Mouse (Mus musculus): Measurements from ENCODE around the gene Rcvrn. TPM values are rescaled to one million over a fixed set of nuclear protein-coding genes. Genes with fewer than 3 reads are reported as not detected.

The Rcvrn gene
- polyA plus RNA-seq, 1 experiment: not detected

GRCm38 (mm10) chr11:67712976-67713375 lies 17.9 kb downstream of the Rcvrn start:
- no peak for TF ChIP-seq POLR2A (IDR thresholded peaks at IDR 0.05; ENCODE audit: borderline replicate concordance, low read depth, low read length)
- no peak for TF ChIP-seq CTCF (IDR thresholded peaks at IDR 0.05; ENCODE audit: low read depth, low read length)
- Histone ChIP-seq H3K4me1 (ENCODE audit: control insufficient read depth, insufficient read depth, low read length) (0 out of 2 replicates have a peak, but pooled peaks cover 4% of the 10 kb centered on the region), H3K27ac (ENCODE audit: insufficient read depth, low read depth, low read length) (no peak overlapping the region), H3K4me3 (ENCODE audit: insufficient read depth, low read length) (no peak overlapping the region)

GRCm38 (mm10) chr11:67715382-67715781 lies 20.3 kb downstream of the Rcvrn start:
- Histone ChIP-seq H3K4me3 (ENCODE audit: insufficient read depth, low read length) (no peak overlapping the region), H3K27ac (ENCODE audit: insufficient read depth, low read depth, low read length) (no peak overlapping the region), H3K4me1 (ENCODE audit: control insufficient read depth, insufficient read depth, low read length) (0 out of 2 replicates have a peak, but pooled peaks cover 4% of the 10 kb centered on the region)
- TF ChIP-seq CTCF (IDR thresholded peaks at IDR 0.05; ENCODE audit: low read depth, low read length): no peak
- TF ChIP-seq POLR2A (IDR thresholded peaks at IDR 0.05; ENCODE audit: borderline replicate concordance, low read depth, low read length): no peak

- TF ChIP-seq CTCF (IDR thresholded peaks at IDR 0.05; ENCODE audit: low read depth, low read length): no peak
- TF ChIP-seq POLR2A (IDR thresholded peaks at IDR 0.05; ENCODE audit: borderline replicate concordance, low read depth, low read length): no peak
- H3K4me3 ChIP-seq (ENCODE audit: insufficient read depth, low read length): no peak overlapping the region
- no peaks in the 10 kb centered on the region for H3K4me1 ChIP-seq (ENCODE audit: control insufficient read depth, insufficient read depth, low read length)
- no peak overlapping the region for H3K27ac ChIP-seq (ENCODE audit: insufficient read depth, low read depth, low read length)
Observed at GRCm38 (mm10) chr11:67721485-67721884, 26.4 kb downstream of the Rcvrn start.

- TF ChIP-seq POLR2A (IDR thresholded peaks at IDR 0.05; ENCODE audit: borderline replicate concordance, low read depth, low read length): no peak
- TF ChIP-seq CTCF (IDR thresholded peaks at IDR 0.05; ENCODE audit: low read depth, low read length): no peak
- Histone ChIP-seq H3K4me1 (ENCODE audit: control insufficient read depth, insufficient read depth, low read length) (no peaks in the 10 kb centered on the region), H3K4me3 (ENCODE audit: insufficient read depth, low read length) (no peak overlapping the region), H3K27ac (ENCODE audit: insufficient read depth, low read depth, low read length) (no peak overlapping the region)
Observed at GRCm38 (mm10) chr11:67722399-67723156, 27.5 kb downstream of the Rcvrn start.

- TF ChIP-seq CTCF (IDR thresholded peaks at IDR 0.05; ENCODE audit: low read depth, low read length): no peak
- no peak for TF ChIP-seq POLR2A (IDR thresholded peaks at IDR 0.05; ENCODE audit: borderline replicate concordance, low read depth, low read length)
- Histone ChIP-seq H3K4me1 (ENCODE audit: control insufficient read depth, insufficient read depth, low read length) (no peaks in the 10 kb centered on the region), H3K4me3 (ENCODE audit: insufficient read depth, low read length) (no peak overlapping the region), H3K27ac (ENCODE audit: insufficient read depth, low read depth, low read length) (no peak overlapping the region)
Observed at GRCm38 (mm10) chr11:67723231-67724013, 28.3 kb downstream of the Rcvrn start.

GRCm38 (mm10) chr11:67727095-67727494 lies 32.0 kb downstream of the Rcvrn start:
- Histone ChIP-seq H3K4me3 (ENCODE audit: insufficient read depth, low read length) (no peak overlapping the region), H3K27ac (ENCODE audit: insufficient read depth, low read depth, low read length) (no peak overlapping the region), H3K4me1 (ENCODE audit: control insufficient read depth, insufficient read depth, low read length) (no peaks in the 10 kb centered on the region)
- TF ChIP-seq CTCF (IDR thresholded peaks at IDR 0.05; ENCODE audit: low read depth, low read length) (no peak), POLR2A (IDR thresholded peaks at IDR 0.05; ENCODE audit: borderline replicate concordance, low read depth, low read length) (no peak)

- Histone ChIP-seq H3K4me1 (ENCODE audit: control insufficient read depth, insufficient read depth, low read length) (no peaks in the 10 kb centered on the region), H3K27ac (ENCODE audit: insufficient read depth, low read depth, low read length) (no peak overlapping the region), H3K4me3 (ENCODE audit: insufficient read depth, low read length) (no peak overlapping the region)
- TF ChIP-seq POLR2A (IDR thresholded peaks at IDR 0.05; ENCODE audit: borderline replicate concordance, low read depth, low read length) (no peak), CTCF (IDR thresholded peaks at IDR 0.05; ENCODE audit: low read depth, low read length) (no peak)
Observed at GRCm38 (mm10) chr11:67728726-67729125, 33.6 kb downstream of the Rcvrn start.

- Histone ChIP-seq H3K27ac (ENCODE audit: insufficient read depth, low read depth, low read length) (no peak overlapping the region), H3K4me3 (ENCODE audit: insufficient read depth, low read length) (no peak overlapping the region), H3K4me1 (ENCODE audit: control insufficient read depth, insufficient read depth, low read length) (no peaks in the 10 kb centered on the region)
- TF ChIP-seq POLR2A (IDR thresholded peaks at IDR 0.05; ENCODE audit: borderline replicate concordance, low read depth, low read length): no peak
- no peak for TF ChIP-seq CTCF (IDR thresholded peaks at IDR 0.05; ENCODE audit: low read depth, low read length)
Observed at GRCm38 (mm10) chr11:67731056-67731455, 35.9 kb downstream of the Rcvrn start.

- Histone ChIP-seq H3K27ac (ENCODE audit: insufficient read depth, low read depth, low read length) (no peak overlapping the region), H3K4me1 (ENCODE audit: control insufficient read depth, insufficient read depth, low read length) (no peaks in the 10 kb centered on the region), H3K4me3 (ENCODE audit: insufficient read depth, low read length) (no peak overlapping the region)
- no peak for TF ChIP-seq CTCF (IDR thresholded peaks at IDR 0.05; ENCODE audit: low read depth, low read length)
- no peak for TF ChIP-seq POLR2A (IDR thresholded peaks at IDR 0.05; ENCODE audit: borderline replicate concordance, low read depth, low read length)
Observed at GRCm38 (mm10) chr11:67733726-67734125, 38.6 kb downstream of the Rcvrn start.

GRCm38 (mm10) chr11:67734597-67734996 lies 39.5 kb downstream of the Rcvrn start:
- no peak overlapping the region for H3K4me3 ChIP-seq (ENCODE audit: insufficient read depth, low read length)
- no peaks in the 10 kb centered on the region for H3K4me1 ChIP-seq (ENCODE audit: control insufficient read depth, insufficient read depth, low read length)
- H3K27ac ChIP-seq (ENCODE audit: insufficient read depth, low read depth, low read length): no peak overlapping the region
- TF ChIP-seq CTCF (IDR thresholded peaks at IDR 0.05; ENCODE audit: low read depth, low read length) (no peak), POLR2A (IDR thresholded peaks at IDR 0.05; ENCODE audit: borderline replicate concordance, low read depth, low read length) (no peak)

Data from bone marrow macrophage, adult 2 months (primary cell).